Mouse (Mus musculus) bone marrow, adult 2 months (tissue): ENCODE results near the gene Rhox3e. TPM values are rescaled to one million over a fixed set of nuclear protein-coding genes. Genes with fewer than 3 reads are reported as not detected.
"Not testable (repeated sequence)": the region's sequence is repeated elsewhere in the genome, so short reads cannot be mapped to it uniquely, and the experiment has no call there.

Experiments
- H3K27ac ChIP-seq: fragments of 200-500 bp; 2 replicates; pipeline ENCODE4 v1.5.1; 2012; ENCODE audit warnings: low read depth, mild to moderate bottlenecking, control low read depth, inconsistent platforms, low read length; ENCODE audit not compliant: control insufficient read depth, poor library complexity, insufficient read depth
- H3K4me1 ChIP-seq: fragments of 200-500 bp; 2 replicates; pipeline ENCODE4 v1.6.1; 2011; ENCODE audit warnings: low read length; ENCODE audit not compliant: control insufficient read depth, insufficient read depth
- H3K4me3 ChIP-seq: fragments of 200-500 bp; replicated peaks from 2 replicates; pipeline ENCODE3; 2011; ENCODE audit warnings: mild to moderate bottlenecking, low read depth, low read length, control low read depth; ENCODE audit not compliant: control insufficient read depth
- WGBS: fragments of 180-500 bp; shearing (Covaris S2); methylation state at CpG from one replicate; pipeline ENCODE4 v1.1.7; 2018; 5-methylcytosine and 5-hydroxymethylcytosine counted together
- polyA plus RNA-seq: library from polyadenylated mRNA; stranded (reverse); fragments of >200 nt; gene quantifications from 2 replicates; pipeline ENCODE4 v1.2.4, GENCODE M21; 2011; ENCODE audit warnings: low replicate concordance; ENCODE audit not compliant: missing spikeins, insufficient read depth, insufficient read length

Rhox3e gene
- polyA plus RNA-seq, result not detected in 2 replicates

- H3K27ac ChIP-seq, H3K4me3 ChIP-seq, H3K4me1 ChIP-seq: not testable (repeated sequence)
- WGBS, result 86% methylated on average over 1 of the region's 4 CpGs
Measured at GRCm38 (mm10) chrX:37541719-37542118, at the start of gene Rhox3e. Gene Rhox3e, plus strand, starts transcription at chrX:37542019.

- not testable (repeated sequence) for H3K4me1 ChIP-seq, H3K4me3 ChIP-seq, H3K27ac ChIP-seq
- 91% methylated on average over 12 of the region's 18 CpGs for WGBS
Measured at GRCm38 (mm10) chrX:37514059-37514458, 27.8 kb upstream of the Rhox3e start, which contains the start of gene Rhox4d. Gene Rhox4d, plus strand, starts transcription at chrX:37514359.

GRCm38 (mm10) chrX:37530152-37530551 is 11.7 kb upstream of the Rhox3e start, which contains the start of gene Rhox2e:
Gene Rhox2e, plus strand, starts transcription at chrX:37530452.
- H3K4me1 ChIP-seq, H3K27ac ChIP-seq, H3K4me3 ChIP-seq: not testable (repeated sequence)
- WGBS, result 92% methylated on average over 2 of the region's 8 CpGs

- WGBS, result 80% methylated on average over 10 of the region's 18 CpGs
- not testable (repeated sequence) for H3K4me1 ChIP-seq, H3K4me3 ChIP-seq, H3K27ac ChIP-seq
Measured at GRCm38 (mm10) chrX:37557112-37557511, 15.3 kb downstream of the Rhox3e start, which contains the start of gene Rhox4e. Gene Rhox4e, plus strand, starts transcription at chrX:37557412.

GRCm38 (mm10) chrX:37571105-37571504 is 29.3 kb downstream of the Rhox3e start, which contains the start of gene Rhox2f:
Gene Rhox2f, plus strand, starts transcription at chrX:37571405.
- H3K4me3 ChIP-seq, H3K27ac ChIP-seq, H3K4me1 ChIP-seq: not testable (repeated sequence)
- WGBS, result 80% methylated on average over 8 of the region's 8 CpGs

- not testable (repeated sequence) for H3K4me3 ChIP-seq, H3K4me1 ChIP-seq, H3K27ac ChIP-seq
- 41% methylated on average over 2 of the region's 2 CpGs for WGBS
Measured at GRCm38 (mm10) chrX:37572638-37573037, 30.8 kb downstream of the Rhox3e start.

GRCm38 (mm10) chrX:37580692-37581091 is 38.9 kb downstream of the Rhox3e start, which contains the start of gene Rhox3f:
Gene Rhox3f, plus strand, starts transcription at chrX:37580992.
- not testable (repeated sequence) for H3K27ac ChIP-seq, H3K4me3 ChIP-seq, H3K4me1 ChIP-seq

Other genes starting within 250 kb of the Rhox3e start
- gene Rhox3a2, start 162.0 kb upstream of the Rhox3e start, polyA plus RNA-seq, result not detected in 2 replicates
- not detected in 2 replicates for gene Rhox4a2, start 151.2 kb upstream of the Rhox3e start, polyA plus RNA-seq
- gene Rhox2b, start 130.0 kb upstream of the Rhox3e start, polyA plus RNA-seq, result not detected in 2 replicates
- not detected in 2 replicates for gene Rhox4b, start 109.5 kb upstream of the Rhox3e start, polyA plus RNA-seq
- gene Rhox2c, start 88.3 kb upstream of the Rhox3e start, polyA plus RNA-seq, result not detected in 2 replicates
- not detected in 2 replicates for gene Rhox3c, start 83.4 kb upstream of the Rhox3e start, polyA plus RNA-seq
- not detected in 2 replicates for gene Rhox4c, start 61.7 kb upstream of the Rhox3e start, polyA plus RNA-seq
- gene Rhox2d, start 48.6 kb upstream of the Rhox3e start, polyA plus RNA-seq, result not detected in 2 replicates
- not detected in 2 replicates for gene Rhox4d, start 27.7 kb upstream of the Rhox3e start, polyA plus RNA-seq
- not detected in 2 replicates for gene Rhox2e, start 11.6 kb upstream of the Rhox3e start, polyA plus RNA-seq
- gene Rhox4e, start 15.4 kb downstream of the Rhox3e start, polyA plus RNA-seq, result not detected in 2 replicates
- not detected in 2 replicates for gene Rhox2f, start 29.4 kb downstream of the Rhox3e start, polyA plus RNA-seq
- gene Rhox3f, start 39.0 kb downstream of the Rhox3e start, polyA plus RNA-seq, result not detected in 2 replicates
- not detected in 2 replicates for gene Rhox4f, start 65.7 kb downstream of the Rhox3e start, polyA plus RNA-seq
- not detected in 2 replicates for gene Rhox3g, start 86.6 kb downstream of the Rhox3e start, polyA plus RNA-seq
- gene Rhox2g, start 101.5 kb downstream of the Rhox3e start, polyA plus RNA-seq, result not detected in 2 replicates
- gene Rhox4g, start 109.3 kb downstream of the Rhox3e start, polyA plus RNA-seq, result not detected in 2 replicates
- not detected in 2 replicates for gene Rhox3h, start 126.7 kb downstream of the Rhox3e start, polyA plus RNA-seq
- gene Rhox2h, start 131.3 kb downstream of the Rhox3e start, polyA plus RNA-seq, result not detected in 2 replicates